Mouse (Mus musculus) limb, embryonic 14.5 days (tissue): ENCODE measurements around the gene Fdxr. TPM values are rescaled to one million over a fixed set of nuclear protein-coding genes. Genes with fewer than 3 reads are reported as not detected.

Source experiments
- ATAC-seq: fragments of 200-750 bp; cut with Nextera tagmentation; 2 replicates; pipeline ENCODE4 v1.8.0; 2017; ENCODE audit warnings: low read depth, moderate number of reproducible peaks, moderate TSS enrichment; ENCODE audit not compliant: low FRiP score
- DNase-seq: peaks from one replicate; pipeline ENCODE4 v3.0.0-alpha.2; 2015; ENCODE audit warnings: low spot score
- H3K27ac ChIP-seq: fragments of 300-500 bp; sonication (generic); replicated peaks from 2 replicates; pipeline ENCODE4 v1.5.1; 2014; ENCODE audit warnings: low read depth, mild to moderate bottlenecking, low read length, moderate library complexity, mixed read lengths
- H3K27me3 ChIP-seq: fragments of 300-500 bp; sonication (generic); 2 replicates; pipeline ENCODE4 v1.6.1; 2014; ENCODE audit warnings: low read length, mixed read lengths; ENCODE audit not compliant: control insufficient read depth, insufficient read depth
- H3K36me3 ChIP-seq: fragments of 300-500 bp; sonication (generic); 2 replicates; pipeline ENCODE4 v1.6.1; 2014; ENCODE audit warnings: mild to moderate bottlenecking, low read length, moderate library complexity, mixed read lengths; ENCODE audit not compliant: control insufficient read depth, insufficient read depth
- H3K4me1 ChIP-seq: fragments of 300-500 bp; sonication (generic); 2 replicates; pipeline ENCODE4 v1.6.1; 2014; ENCODE audit warnings: antibody characterized with exemption, low read length, mixed read lengths; ENCODE audit not compliant: control insufficient read depth, insufficient read depth
- H3K4me2 ChIP-seq: fragments of 300-500 bp; sonication (generic); replicated peaks from 2 replicates; pipeline ENCODE4 v1.6.1; 2014; ENCODE audit warnings: low read depth, mild to moderate bottlenecking, low read length, moderate library complexity; ENCODE audit not compliant: severe bottlenecking
- H3K4me3 ChIP-seq: fragments of 300-500 bp; sonication (generic); replicated peaks from 2 replicates; pipeline ENCODE4 v1.5.1; 2014; ENCODE audit warnings: low read length
- H3K9ac ChIP-seq: fragments of 300-500 bp; sonication (generic); 2 replicates; pipeline ENCODE4 v1.6.1; 2014; ENCODE audit warnings: mild to moderate bottlenecking, low read depth, low read length, moderate library complexity; ENCODE audit not compliant: severe bottlenecking
- H3K9me3 ChIP-seq: fragments of 300-500 bp; sonication (generic); 2 replicates; pipeline ENCODE4 v1.6.1; 2016; ENCODE audit warnings: low read length; ENCODE audit not compliant: control insufficient read depth
- POLR2A ChIP-seq: fragments of 200-500 bp; IDR thresholded peaks from 2 replicates; pipeline ENCODE4 v1.8.0; 2012; ENCODE audit warnings: inconsistent platforms, mild to moderate bottlenecking, moderate library complexity, borderline replicate concordance; ENCODE audit not compliant: insufficient read depth, insufficient read length; ENCODE audit errors: extremely low read depth
- WGBS: fragments of 180-500 bp; shearing (Covaris S2); extraction: QIAGEN DNeasy Blood & Tissue Kit; methylation state at CpG from one replicate; pipeline ENCODE4 v1.1.7; 2014; 5-methylcytosine and 5-hydroxymethylcytosine counted together
- polyA plus RNA-seq, 2 experiments: library from polyadenylated mRNA; depleted of rRNA in 1 of 2; stranded (reverse) in 1 of 2; unstranded in 1 of 2; fragments of >200 nt; fragmentation: Nextera tagmentation in 1 of 2; extraction: Ambion mirVana in 1 of 2; gene quantifications; 2 replicates each; pipeline versions ENCODE4 v1.2.1 to v1.2.3; 2012 to 2014

Gene Fdxr
- polyA plus RNA-seq, 2 experiments, result 13.0 to 16.8 TPM

GRCm38 (mm10) chr11:115301351-115301750 lies 24.5 kb upstream of the Fdxr start:
- peaks cover 26% of the 10 kb centered on the region for H3K27me3 ChIP-seq
- no peaks in the 10 kb centered on the region for H3K36me3 ChIP-seq
- ATAC-seq (no peak), DNase-seq (no peak)
- H3K27ac ChIP-seq, result no peak overlapping the region
- H3K4me1 ChIP-seq, result no peaks in the 10 kb centered on the region
- H3K4me2 ChIP-seq, result no peak overlapping the region
- TF ChIP-seq POLR2A, result no peak
- H3K4me3 ChIP-seq, result no peak overlapping the region
- 83% methylated on average over 2 of the region's 2 CpGs for WGBS
- no peak overlapping the region for H3K9ac ChIP-seq
- no peaks in the 10 kb centered on the region for H3K9me3 ChIP-seq

DNA sequence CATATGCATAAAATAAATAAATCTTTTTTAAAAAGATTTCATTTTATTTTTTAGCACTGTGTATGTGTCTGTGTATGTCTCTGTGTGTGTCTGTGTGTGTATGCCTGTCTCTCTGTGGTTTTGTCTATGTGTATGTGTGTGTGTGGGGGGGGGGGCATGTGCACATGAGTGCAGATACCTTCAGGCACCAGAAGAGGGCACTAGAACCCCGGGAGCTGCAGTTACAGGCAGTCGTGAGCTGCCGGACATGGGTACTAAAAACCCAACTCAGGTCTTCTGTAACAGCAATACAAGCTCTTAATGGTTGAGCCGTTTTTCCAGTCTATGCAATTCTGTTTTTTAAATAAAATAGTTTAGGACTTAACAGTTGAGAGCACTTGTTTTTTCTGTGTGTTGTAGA lies 23.9 kb upstream of the Fdxr start:
- H3K9ac ChIP-seq, result no peak overlapping the region
- TF ChIP-seq POLR2A, result no peak
- WGBS, result 81% methylated on average over 4 of the region's 4 CpGs
- no peaks in the 10 kb centered on the region for H3K36me3 ChIP-seq
- H3K4me2 ChIP-seq, result no peak overlapping the region
- H3K4me3 ChIP-seq, result no peak overlapping the region
- H3K27me3 ChIP-seq, result peaks cover 27% of the 10 kb centered on the region
- DNase-seq, result no peak
- H3K9me3 ChIP-seq, result no peaks in the 10 kb centered on the region
- ATAC-seq, result no peak
- no peak overlapping the region for H3K27ac ChIP-seq
- H3K4me1 ChIP-seq, result no peaks in the 10 kb centered on the region

DNA sequence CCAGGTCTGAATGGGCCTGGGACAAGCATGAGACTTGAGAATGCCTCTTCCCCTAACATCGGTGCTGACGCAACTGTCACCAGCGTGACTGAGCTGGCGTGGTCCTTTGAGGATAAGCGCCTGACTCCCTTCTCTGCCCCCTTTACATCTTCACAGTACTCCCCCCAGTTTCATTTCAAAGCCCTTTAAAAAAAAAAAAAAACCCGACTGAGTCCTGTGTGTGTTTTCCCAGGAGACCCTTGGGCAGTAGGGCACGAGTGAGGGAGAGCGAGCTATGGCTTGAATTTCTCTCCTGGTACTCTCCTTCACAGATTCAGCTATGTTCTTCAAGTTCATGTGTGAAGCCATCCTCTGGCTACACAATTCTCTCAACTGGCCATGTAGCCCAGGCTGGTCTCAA lies 21.3 kb upstream of the Fdxr start:
- ATAC-seq (no peak), DNase-seq (no peak)
- no peak overlapping the region for H3K4me3 ChIP-seq
- WGBS, result 51% methylated on average over 8 of the region's 8 CpGs
- no peaks in the 10 kb centered on the region for H3K9me3 ChIP-seq
- no peaks in the 10 kb centered on the region for H3K36me3 ChIP-seq
- no peak overlapping the region for H3K9ac ChIP-seq
- H3K4me1 ChIP-seq, result no peaks in the 10 kb centered on the region
- no peak overlapping the region for H3K27ac ChIP-seq
- peaks cover 27% of the 10 kb centered on the region for H3K27me3 ChIP-seq
- no peak overlapping the region for H3K4me2 ChIP-seq
- TF ChIP-seq POLR2A, result no peak

DNA sequence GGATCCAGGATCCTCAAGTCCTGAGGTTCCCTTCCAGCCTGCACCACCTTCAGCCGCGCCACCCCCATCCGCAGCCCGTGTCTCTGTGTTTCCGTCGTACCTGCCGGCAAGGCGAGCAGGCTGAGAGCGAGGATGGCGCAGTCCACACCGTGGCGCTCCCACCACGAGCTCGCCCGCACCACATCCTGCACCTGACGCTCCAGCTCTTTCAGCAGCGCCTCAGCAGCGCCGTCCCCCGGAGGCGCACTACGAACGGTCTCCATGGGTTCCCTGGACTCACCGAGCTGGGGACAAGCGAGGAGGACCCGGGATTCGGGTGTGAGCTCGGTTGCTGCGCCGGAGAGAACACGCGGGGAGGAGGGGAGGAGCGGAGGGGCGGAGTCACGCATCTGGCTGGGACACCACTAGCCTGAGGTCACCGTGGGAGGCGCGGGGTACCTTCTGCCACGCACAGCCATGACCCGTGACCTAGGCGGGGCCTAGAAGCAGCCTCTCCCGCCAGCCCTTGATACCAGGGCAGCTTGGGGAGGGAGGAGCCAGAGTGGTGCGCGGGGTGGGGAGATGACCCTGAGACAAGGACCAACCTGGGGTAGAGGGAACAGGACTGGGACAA lies 20.5 kb upstream of the Fdxr start, which contains the start of gene Fads6:
Gene Fads6, minus strand, starts transcription at position 450 of the 613 bp plus-strand sequence.
- Histone ChIP-seq H3K4me2 (peak within 1 kb of the TSS; percentile 84), H3K9ac (peak within 1 kb of the TSS; percentile 49), H3K36me3 (no peaks in the 10 kb centered on the region), H3K27me3 (peaks cover 27% of the 10 kb centered on the region), H3K4me3 (peak within 1 kb of the TSS; percentile 41), H3K27ac (no peak within 1 kb of the TSS), H3K9me3 (no peaks in the 10 kb centered on the region), H3K4me1 (no peaks in the 10 kb centered on the region)
- no peak for DNase-seq
- TF ChIP-seq POLR2A, result no peak
- ATAC-seq, result peak; percentile 23; the same call in 1 of the 2 replicates
- whole genome bisulfite sequencing, result 2% methylated on average over 36 of the region's 44 CpGs

- Histone ChIP-seq H3K9me3 (no peaks in the 10 kb centered on the region), H3K27ac (no peak overlapping the region), H3K36me3 (no peaks in the 10 kb centered on the region), H3K4me1 (no peaks in the 10 kb centered on the region), H3K4me2 (peak overlapping the region; percentile 84), H3K9ac (peak overlapping the region; percentile 49), H3K27me3 (peaks cover 27% of the 10 kb centered on the region), H3K4me3 (peak overlapping the region; percentile 41)
- DNase-seq, result no peak
- no peak for ATAC-seq
- WGBS, result 61% methylated on average over 21 of the region's 21 CpGs
- TF ChIP-seq POLR2A, result no peak
Observed at GRCm38 (mm10) chr11:115296471-115297210, 19.8 kb upstream of the Fdxr start.
